Mouse (Mus musculus): Measurements from ENCODE around the gene Fat1.

GRCm38 (mm10) chr8:45038350-45038749 is 103.1 kb downstream of the Fat1 start:
- no peak for TF ChIP-seq CTCF (IDR thresholded peaks at IDR 0.05; ENCODE audit: extremely low read depth, insufficient read length, insufficient replicate concordance, low read depth, low read length)
- no peak for TF ChIP-seq POLR2A (IDR thresholded peaks at IDR 0.05; ENCODE audit: low read depth, low read length)

Data from small intestine, adult 2 months (tissue).